Mouse (Mus musculus): ENCODE data around the gene Scaf8.
A peak's percentile ranks its signal among the peaks of the same experiment; 100 is the strongest.
"Not testable (repeated sequence)": the region's sequence is repeated elsewhere in the genome, so short reads cannot be mapped to it uniquely, and the experiment has no call there.

Gene Scaf8

DNA sequence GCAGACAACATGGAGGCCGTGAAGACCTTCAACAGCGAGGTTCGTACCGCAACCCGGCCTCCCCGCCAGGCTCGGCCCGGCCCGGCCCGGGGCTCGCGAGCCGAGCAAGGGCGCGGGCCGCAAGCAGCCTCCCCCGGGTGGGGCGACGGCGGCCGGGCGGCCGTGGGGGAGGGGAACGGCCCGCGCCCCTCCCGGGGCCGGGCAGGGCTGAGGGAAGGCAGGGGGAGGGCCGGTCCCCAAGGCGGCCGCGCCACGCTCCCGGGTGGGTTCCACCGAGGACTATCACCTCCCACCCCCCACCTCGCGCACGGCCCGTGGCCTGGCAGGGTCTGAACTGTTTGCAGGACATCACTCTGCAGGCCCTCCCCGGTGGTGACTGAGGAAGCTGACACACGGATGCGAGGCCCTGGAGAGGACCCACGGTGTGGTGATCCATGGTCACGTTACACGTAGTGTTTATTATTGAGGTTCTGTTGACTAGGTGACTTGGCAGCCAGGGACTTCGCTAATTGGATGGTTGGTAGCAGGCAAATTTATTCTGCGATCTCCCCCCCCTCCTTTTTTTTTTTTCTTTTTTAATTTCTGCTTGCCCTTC is 705 bp downstream of the Scaf8 start:
- peak; percentile 55 for DNase-seq (ENCODE audit: low spot score)

DNA sequence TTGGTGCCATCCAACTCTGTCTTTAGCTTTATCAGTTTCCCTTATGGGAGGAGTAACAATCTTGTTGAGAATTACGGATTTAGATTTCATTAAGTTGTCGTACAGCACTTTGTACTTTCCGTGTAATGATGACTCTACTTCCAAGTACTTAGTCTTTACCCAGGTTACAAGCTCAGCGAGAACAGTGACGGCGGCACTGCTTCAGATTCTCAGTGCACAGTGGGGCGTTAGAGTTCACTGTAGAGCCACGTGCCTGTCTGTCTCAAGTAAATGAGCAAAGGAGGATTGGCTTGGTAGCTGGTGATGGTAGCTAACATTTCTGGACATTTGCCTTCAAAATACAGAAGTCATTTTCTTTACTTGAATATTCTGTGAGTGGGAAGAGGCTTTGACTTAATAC is 6.2 kb downstream of the Scaf8 start:
- DNase-seq (ENCODE audit: low spot score): not testable (repeated sequence)

DNA sequence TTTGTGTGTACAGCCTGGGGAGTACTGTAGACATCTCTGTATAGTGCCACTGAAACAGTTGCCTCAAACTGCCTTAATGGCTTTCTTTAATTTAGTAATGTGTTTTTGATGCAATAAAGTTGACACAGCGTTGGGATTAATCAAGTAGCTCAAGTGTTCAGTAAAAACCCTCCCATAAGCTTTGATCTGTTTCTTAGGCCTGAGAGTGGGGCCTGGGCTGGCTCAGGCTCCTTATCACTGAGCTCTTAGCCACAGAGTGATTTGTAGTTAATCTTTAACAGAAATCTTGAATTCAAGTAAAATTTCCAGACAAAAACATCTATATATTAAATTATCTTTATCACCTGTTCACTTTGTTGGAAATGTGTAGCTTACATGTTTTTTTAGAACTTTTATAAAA is 8.8 kb downstream of the Scaf8 start:
- DNase-seq (ENCODE audit: low spot score): not testable (repeated sequence)

DNA sequence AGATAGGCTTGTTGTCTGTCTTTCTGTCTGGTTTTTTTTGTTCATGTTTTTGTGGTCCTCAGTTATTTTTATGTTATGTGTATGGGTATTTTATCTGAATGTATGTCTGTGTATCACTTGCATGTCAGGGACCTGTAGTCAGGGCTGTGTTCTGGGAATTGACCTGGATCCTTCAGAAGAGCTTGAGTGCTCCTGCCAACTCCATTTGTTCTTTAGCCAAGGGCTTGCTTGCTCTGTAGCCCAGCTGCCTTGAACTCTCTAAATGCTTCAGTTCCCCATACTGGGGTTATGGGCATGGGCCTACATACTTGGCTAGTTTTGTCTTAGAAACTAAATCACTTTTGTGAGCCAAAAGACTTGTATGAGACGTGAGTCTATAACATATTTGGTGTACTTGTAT is 13.9 kb downstream of the Scaf8 start:
- DNase-seq (ENCODE audit: low spot score): no peak

DNA sequence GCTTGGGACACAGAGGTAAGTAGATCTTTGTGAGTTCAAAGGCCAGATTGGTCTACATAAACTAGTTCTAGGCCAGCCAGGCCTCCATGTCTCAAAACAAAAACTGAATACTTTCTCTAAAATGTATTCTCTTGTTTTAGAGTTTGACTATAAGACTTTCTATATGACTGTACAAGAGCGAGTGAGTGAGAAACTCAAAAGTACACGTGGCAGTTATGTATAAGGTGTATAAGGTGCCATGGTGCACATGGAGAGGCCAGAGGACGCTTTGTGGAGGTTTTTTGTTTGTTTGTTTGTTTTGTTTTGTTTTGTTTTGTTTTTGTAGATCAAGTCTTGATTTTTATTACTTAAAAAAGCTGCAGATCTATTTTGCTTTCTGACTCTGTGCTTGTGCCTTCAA is 15.0 kb downstream of the Scaf8 start:
- DNase-seq (ENCODE audit: low spot score): no peak

DNA sequence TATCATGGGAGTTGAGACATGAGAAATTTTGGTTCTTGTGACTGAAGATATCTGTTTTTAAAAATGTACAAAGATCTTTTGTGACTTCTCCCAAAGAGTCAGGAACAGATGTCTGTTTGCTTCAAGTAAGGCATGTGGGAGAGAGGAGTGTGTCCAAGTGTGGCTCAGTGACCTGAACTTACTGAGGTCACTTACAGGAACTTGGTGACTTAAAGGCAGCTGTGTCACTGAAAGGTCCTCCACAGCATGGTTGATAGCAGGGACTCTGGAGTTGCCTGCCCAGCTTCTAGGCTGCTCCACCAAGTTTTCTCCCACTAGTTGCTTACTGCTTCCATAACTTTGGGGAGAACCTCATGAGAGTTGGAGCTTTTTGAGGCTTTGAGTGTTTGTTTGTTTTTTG is 20.6 kb downstream of the Scaf8 start:
- no peak for DNase-seq (ENCODE audit: low spot score)

DNA sequence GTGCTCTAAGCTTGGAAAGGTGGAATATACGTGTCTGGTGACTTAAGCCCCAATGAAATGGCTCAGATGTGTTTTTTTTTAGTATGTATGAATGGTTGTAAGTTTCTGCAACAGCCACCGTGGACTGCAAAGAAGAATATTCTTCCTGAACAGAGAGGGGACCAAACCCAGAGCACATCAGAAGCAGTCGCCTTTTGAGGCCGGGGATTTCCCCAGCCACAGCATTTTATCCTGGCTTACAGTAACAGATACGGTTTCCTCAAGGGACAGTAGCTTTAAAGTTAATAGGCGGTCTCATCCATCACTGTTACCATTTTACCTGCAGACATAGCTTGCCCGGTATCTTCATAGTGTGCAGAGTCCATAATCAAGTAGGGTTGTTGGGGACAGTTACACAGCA is 21.4 kb downstream of the Scaf8 start:
- DNase-seq (ENCODE audit: low spot score): no peak

DNA sequence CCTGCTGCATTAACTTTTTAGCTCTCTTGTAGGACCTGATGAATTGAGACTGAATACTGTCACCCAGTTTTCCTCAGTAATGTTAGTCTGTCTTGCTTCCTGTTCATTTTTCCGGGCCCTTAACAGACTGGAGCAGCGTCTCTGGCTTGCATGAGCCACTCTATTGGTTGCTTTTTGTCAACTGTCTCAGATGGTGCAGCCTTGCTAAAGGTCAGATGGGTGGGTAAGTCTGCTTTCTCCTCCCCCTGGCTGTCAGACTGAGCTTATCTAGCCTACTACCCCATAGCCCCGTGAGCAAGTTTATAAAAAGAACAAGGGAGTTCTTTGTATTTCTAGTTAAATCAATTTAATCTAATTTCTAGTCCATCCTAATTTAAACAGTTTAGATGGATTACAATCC is 23.6 kb downstream of the Scaf8 start:
- DNase-seq (ENCODE audit: low spot score): no peak

DNA sequence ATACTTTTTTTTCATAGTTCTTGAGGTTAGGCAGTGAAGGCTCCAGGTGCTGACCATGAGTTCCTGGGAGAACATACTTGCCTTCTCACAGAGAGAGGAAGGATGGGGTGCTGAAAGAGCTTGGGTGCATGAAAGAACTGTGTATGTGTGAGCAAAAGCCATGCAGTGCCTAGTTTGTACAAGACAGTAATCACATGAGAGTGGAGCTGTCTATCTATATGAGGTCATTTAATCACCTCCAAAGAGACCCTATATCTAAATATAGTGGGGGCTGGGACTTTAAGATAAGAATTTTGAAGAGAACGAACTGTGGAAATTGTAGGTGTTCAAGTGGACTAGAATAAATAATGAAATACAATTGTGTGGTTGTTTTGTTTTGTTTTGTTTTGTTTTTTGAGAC is 25.3 kb downstream of the Scaf8 start:
- no peak for DNase-seq (ENCODE audit: low spot score)

DNA sequence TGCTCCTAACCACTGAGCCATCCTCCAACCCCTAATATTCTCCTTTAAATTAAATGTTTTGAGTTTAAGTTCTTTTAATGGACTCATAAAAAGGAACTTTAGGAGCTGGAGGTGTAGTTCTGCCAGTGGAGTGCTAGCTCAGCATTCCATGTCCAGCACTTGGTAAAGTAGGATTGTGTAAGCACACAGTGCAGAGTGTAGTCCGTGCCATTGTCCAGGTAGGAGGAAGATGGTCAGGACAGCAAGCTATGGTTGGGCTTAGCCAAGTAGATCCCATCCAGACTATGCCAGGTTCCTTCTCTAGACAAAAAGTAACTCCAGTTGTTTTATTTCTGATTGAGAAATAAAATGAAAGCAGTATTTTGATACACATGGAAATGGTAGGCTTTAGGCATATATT is 34.1 kb downstream of the Scaf8 start:
- DNase-seq (ENCODE audit: low spot score): no peak

DNA sequence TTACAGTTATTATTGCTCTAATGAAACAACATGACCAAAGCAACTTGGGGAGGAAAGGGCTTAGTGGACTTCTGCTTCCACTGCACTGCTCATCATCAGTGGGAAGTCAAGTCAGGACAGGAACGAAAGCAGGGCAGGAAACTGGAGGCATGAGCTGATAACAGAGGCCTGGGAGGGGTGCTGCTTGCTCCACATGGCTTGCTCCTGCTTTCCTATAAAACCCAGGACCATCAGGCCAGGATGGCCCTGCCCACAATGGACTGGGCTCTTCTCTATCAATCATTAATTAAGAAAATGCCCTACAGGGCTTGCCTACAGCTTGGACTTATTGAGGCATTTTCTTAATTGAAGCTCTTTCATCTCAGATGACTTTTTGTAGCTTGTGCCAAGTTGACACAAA is 34.8 kb downstream of the Scaf8 start:
- no peak for DNase-seq (ENCODE audit: low spot score)

DNA sequence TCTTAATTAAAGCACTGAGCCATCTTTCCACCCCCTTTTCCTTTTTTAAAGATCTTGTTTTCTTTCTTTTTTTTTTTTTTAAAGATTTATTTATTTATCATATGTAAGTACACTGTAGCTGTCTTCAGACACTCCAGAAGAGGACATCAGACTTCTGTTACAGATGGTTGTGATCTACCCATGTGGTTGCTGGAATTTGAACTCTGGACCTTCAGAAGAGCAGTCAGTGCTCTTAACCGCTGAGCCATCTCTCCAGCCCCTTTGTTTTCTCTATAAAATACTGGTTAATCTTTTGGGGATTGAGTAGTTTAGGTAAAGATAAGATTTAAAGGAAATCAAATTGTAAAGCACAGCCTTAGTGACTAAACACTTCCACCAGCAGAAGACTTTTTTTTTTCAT is 35.9 kb downstream of the Scaf8 start:
- not testable (repeated sequence) for DNase-seq (ENCODE audit: low spot score)

DNA sequence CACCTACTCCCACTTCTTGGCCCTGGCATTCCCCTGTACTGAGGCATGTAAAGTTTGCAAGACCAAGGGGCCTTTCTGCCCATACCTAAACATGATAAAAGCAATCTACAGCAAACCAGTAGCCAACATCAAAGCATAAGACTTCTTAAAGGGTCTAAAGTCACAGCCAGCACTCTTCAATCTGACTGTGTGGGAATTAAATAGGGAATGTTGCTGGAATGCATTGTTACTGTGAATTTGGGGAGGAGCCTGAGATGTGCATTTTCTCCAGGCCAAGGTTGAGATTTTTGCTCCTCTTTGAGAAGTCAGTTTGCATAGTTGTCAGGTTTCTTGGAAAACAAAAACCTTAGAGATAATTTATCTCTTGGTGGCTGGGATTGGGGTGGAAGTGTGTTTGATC is 36.4 kb downstream of the Scaf8 start:
- no peak for DNase-seq (ENCODE audit: low spot score)

DNA sequence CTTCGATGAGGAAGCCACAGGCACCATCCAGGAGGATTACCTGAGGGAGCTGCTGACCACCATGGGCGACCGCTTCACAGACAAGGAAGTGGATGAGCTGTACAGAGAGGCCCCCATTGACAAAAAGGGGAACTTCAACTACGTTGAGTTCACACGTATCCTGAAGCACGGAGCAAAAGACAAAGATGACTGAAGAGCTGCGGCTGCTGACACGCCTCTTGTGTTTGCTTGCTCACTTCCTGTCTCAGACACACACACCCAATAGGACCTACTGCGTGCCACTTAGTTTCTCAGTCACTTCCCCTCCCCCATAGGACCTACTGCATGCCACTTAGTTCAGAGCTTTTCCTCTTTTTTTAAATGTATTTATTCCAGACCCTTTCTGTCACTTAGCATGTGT is 41.4 kb downstream of the Scaf8 start:
- DNase-seq (ENCODE audit: low spot score): not testable (repeated sequence)

DNA sequence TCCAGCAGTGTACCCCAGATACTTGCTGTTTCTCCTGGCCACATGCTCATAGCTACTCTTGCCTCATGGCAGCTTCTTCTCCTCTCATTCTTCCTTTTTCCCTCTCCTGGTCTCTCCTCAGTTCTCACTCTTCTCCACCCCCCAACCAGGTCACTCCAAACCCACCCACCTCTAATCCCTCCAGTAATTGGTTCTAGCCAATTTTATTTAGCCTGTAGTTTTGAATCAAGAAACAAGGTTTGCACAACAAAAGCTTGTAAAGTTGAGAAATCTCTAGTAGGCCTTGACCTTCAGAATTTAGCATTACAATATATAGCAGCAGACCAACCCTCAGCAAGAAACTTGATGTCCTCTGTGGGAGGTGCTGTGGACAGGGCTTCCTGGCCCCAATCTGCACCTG is 42.2 kb downstream of the Scaf8 start:
- no peak for DNase-seq (ENCODE audit: low spot score)

DNA sequence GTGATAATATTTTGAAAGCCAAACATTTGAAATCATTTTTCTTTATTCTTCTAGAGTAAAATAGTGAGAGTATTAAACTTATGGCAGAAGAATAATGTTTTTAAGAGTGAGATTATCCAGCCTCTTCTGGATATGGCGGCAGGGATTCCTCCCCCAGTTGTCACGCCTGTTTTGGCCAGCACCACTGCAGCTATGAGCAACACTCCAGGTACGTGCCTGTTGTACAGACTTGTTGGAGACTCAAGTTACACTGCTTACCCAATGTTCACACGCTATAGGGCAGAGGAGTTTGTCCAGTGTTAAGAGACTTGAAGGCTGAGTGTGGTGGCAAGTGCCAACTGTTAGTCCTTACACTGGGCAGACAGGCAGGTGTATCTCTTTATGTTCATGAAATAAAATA is 48.1 kb downstream of the Scaf8 start:
- DNase-seq (ENCODE audit: low spot score): no peak

DNA sequence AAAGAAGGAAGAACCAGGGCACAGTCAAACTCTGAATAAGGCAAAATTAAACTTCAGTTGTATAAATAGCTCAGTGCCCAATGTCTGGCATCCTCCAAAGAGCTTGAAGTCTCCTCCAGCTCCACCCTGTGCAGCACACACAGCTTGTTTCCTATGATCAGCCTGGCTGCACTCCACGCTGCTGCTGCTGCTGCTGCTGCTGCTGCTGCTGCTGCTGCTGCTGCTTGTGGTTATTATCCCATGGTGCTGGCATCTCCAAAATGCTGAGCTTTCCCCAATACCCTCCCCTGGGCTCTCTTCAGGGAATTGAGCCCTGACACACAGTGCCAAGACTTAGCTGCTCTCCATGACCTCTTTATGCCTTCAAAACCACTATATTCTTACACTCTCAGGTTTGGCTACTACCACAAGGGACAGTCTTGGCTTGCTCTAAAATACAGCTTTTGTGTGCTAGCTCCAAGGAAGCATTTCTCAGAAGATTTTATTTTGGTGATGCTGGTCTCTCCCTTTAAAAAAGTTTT is 65.7 kb downstream of the Scaf8 start:
- not testable (repeated sequence) for DNase-seq (ENCODE audit: low spot score)

DNA sequence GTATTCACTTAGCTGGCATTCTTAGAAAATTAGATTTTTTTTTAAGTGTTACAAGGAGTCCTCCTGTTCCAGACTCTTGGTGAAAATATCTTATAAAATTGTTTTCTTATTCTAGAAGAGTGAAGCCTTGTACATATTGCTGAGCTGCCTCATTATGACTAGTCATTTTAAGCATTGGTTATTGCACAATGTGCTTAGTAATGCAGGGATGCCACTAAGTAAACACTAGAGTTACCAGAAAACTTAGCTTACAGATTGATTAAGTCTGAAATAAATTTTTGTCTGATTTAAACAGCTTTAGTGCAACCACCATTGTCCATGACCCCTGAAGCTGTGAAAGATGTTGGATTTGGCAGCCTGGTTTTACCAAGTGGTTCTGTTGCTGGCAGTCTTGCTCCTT is 80.7 kb downstream of the Scaf8 start:
- DNase-seq (ENCODE audit: low spot score): not testable (repeated sequence)

DNA sequence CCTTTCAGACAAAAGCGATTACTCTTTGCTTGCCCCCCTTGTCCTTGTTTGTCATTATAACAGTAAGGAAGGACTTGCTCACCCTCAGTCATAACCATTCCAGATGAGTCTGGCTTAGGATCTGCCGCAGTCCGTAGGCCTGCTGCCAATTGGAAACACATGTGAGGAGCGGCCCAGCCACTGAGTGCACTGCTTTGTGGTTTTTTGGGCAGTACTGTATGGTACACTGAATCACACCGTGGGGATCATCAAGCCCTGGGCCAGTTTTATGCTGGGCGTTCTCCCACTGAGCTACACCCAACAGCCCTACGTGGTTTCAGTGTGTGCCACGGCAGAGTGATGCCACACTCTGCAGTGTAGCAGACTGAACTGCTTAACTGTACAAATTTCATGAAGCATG is 85.6 kb downstream of the Scaf8 start:
- DNase-seq (ENCODE audit: low spot score): no peak

DNA sequence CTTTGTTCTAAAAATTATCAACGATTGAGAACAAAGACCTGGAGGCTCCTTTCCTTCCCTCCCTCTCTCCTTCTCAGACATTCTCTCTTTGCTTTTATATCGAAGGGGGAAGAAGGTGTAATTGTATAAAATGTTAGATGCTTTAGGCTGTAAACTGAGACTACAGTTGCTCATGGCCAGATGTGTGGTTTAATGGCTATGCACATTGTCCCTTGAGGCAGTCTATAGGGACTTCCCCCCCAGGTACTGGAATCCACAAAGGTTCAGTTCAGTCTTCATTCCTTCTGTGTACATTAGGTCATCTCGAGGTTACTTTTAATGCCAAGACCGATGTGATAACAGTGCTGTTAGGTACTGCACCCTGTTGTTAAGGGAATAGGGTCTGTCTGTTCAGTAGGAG is 89.1 kb downstream of the Scaf8 start:
- DNase-seq (ENCODE audit: low spot score): no peak

DNA sequence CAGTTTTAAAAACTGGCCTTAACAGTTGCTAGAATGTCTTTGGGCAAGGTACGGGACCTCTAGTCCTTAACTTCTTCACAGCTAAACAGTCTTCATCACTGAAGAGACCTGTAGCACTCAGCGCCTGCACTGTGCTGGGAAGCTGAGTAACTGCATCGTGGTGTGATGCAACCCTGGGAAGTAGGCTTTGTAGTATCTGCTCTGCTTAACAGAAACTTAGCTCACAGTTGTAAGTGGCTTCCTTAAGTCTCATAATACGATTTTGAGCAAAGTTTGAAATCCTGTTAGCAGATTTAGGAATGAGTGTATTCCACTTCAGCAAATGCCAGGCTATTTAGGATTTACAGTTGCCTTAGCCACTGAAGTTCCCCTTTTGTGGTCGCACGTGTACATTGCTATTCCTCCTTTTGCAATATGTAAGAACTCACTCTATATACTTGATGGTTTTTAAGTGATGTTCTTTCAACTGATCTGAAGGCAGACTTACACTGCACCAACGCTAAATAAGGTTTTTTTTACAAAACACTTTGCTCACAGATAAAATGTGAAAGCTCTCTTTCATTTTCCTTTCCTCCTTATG is 90.1 kb downstream of the Scaf8 start:
- DNase-seq (ENCODE audit: low spot score): no peak

DNA sequence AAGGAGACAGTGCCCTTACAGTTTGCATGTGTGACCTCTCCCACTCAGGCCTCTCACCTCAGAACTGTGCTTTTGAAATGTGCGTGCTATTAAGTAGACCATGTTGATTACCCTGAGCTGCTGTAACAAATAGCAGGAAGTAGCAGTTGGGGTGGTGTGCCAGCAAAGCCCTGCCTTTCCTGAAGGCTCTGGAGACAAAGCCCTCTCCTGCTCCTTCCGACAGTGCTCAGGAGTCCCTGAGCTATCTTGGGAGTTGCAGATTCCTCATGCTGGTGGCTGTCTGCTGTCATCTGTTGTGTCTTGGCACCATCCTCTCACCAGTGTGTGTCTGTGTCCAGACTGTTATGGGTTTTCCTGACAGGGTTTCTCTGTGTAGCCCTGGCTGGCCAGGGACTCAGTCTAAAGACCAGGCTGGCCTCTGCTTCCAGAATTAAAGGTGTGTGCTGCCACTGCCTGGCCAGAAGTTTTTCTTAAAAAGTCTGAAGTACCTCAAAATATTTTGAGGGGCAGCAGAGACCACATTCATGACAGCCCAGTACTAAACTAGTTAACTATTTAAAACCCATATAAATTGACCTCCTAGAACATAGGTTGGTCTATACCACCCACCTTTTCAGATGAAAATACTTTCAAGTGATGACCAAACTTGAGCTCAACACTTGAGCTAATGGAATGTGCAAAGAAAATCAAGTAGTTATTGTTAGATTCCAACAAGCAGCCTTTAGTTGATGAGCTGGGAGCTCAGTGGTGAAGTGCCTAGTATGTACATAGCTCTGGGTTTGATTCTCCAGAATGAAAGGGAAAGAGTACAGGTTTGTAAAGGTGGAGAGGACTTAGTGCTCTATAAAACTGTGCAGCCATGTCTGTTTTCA is 92.0 kb downstream of the Scaf8 start:
- no peak for DNase-seq (ENCODE audit: low spot score)

DNA sequence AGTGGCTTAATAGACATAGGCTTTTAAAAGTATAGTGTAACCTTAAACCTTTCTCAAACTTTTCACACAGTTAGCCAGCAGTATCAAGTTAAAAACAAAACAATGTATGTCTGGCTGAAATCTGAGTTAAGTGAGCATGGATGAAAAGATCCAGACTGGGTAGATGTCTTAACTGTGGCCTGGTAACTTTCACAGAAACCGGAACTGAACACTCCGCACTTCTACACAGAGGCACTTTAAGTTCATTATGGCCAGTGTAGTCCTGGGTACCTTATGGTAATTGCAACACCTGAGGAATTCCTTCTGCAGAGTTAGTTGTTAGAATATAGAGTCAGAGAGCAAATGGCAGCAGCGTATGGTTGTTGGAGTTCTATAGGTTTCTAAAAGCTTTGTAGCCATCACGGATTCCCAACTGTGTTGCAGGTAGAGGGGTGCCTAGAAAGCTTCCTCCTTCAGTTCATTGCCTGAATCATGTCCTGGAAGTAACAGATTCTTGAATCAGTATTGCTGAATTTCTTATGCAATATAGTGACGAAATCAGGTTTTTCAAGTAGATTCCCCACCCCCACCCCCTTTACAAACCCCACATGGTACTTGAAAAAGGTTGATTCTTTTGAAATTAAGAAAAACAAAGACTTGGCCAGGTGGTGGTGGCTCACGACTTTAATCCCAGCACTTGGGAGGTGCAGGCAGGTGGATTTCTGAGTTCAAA is 92.9 kb downstream of the Scaf8 start:
- no peak for DNase-seq (ENCODE audit: low spot score)
